Mouse (Mus musculus) ES-E14 (cell line): ENCODE measurements around the gene Gm9970. TPM values are rescaled to one million over a fixed set of nuclear protein-coding genes. Genes with fewer than 3 reads are reported as not detected.
"Not testable (repeated sequence)": the region's sequence is repeated elsewhere in the genome, so short reads cannot be mapped to it uniquely, and the experiment has no call there.

Experiments
- DNase-seq: peaks from one replicate; pipeline ENCODE4 v3.0.0-alpha.2; 2013; ENCODE audit warnings: low read depth, low spot score
- H3K27ac ChIP-seq: 2 replicates; pipeline ENCODE4 v1.5.1; 2012; ENCODE audit warnings: low read depth, mild to moderate bottlenecking, low read length, moderate library complexity, mixed read lengths; ENCODE audit not compliant: poor library complexity, insufficient read depth, severe bottlenecking
- H3K36me3 ChIP-seq: 2 replicates; pipeline ENCODE4 v1.6.1; 2012; ENCODE audit warnings: mild to moderate bottlenecking, low read length, moderate library complexity, mixed read lengths; ENCODE audit not compliant: control insufficient read depth, poor library complexity, insufficient read depth, severe bottlenecking
- H3K4me1 ChIP-seq, 2 experiments: fragments of 150-350 bp in 1 of 2; sonication (generic) in 1 of 2; 2 replicates each; pipeline ENCODE4 v1.6.1; 2012; ENCODE audit warnings: low read length in 2 of 2, mild to moderate bottlenecking in 1 of 2, mixed read lengths in 1 of 2; ENCODE audit not compliant: control insufficient read depth in 2 of 2, insufficient read depth in 2 of 2, poor library complexity in 1 of 2
- H3K4me3 ChIP-seq, 2 experiments: fragments of 150-350 bp in 1 of 2; sonication (generic) in 1 of 2; 2 replicates each; pipeline ENCODE4 v1.5.1; 2012; ENCODE audit warnings: low read length in 2 of 2, low read depth in 1 of 2, mild to moderate bottlenecking in 1 of 2, mixed read lengths in 1 of 2; ENCODE audit not compliant: insufficient read depth in 1 of 2, poor library complexity in 1 of 2, severe bottlenecking in 1 of 2
- H3K9ac ChIP-seq: 2 replicates; pipeline ENCODE4 v1.6.1; 2012; ENCODE audit warnings: low read depth, mild to moderate bottlenecking, low read length, mixed read lengths; ENCODE audit not compliant: poor library complexity, insufficient read depth, severe bottlenecking
- H3K9me3 ChIP-seq: fragments of 150-350 bp; sonication (generic); 2 replicates; pipeline ENCODE4 v1.6.1; 2012; ENCODE audit warnings: low read depth, mild to moderate bottlenecking, low read length; ENCODE audit not compliant: control insufficient read depth, insufficient read depth
- CHD2 ChIP-seq: IDR thresholded peaks from 2 replicates; pipeline ENCODE4 v1.6.1; 2014; ENCODE audit warnings: mild to moderate bottlenecking, low read depth, low read length, inconsistent platforms
- HCFC1 ChIP-seq: IDR thresholded peaks from 2 replicates; pipeline ENCODE4 v1.6.1; 2012; ENCODE audit warnings: low read length, inconsistent platforms, borderline replicate concordance; ENCODE audit not compliant: insufficient read depth
- MAFK ChIP-seq: IDR thresholded peaks from 2 replicates; pipeline ENCODE4 v1.6.1; 2014; ENCODE audit warnings: mild to moderate bottlenecking, low read depth, low read length, inconsistent platforms; ENCODE audit not compliant: insufficient read depth
- ZC3H11A ChIP-seq: IDR thresholded peaks from 2 replicates; pipeline ENCODE4 v1.6.1; 2012; ENCODE audit warnings: low read depth, mild to moderate bottlenecking, inconsistent platforms, low read length, borderline replicate concordance
- ZNF384 ChIP-seq: IDR thresholded peaks from 2 replicates; pipeline ENCODE4 v1.6.1; 2012; ENCODE audit warnings: low read depth, low read length, inconsistent platforms
- in situ Hi-C, 2 experiments: fragments of 600-800 bp; cut with MboI; formaldehyde crosslinking; loops; one replicate each; pipeline ENCODE4 v1.15.1; 2025; ENCODE audit warnings: low sequenced_read_pairs in 2 of 2, inconsistent platforms in 1 of 2; ENCODE audit not compliant: unreplicated experiment in 2 of 2
- total RNA-seq: library from RNA; depleted of rRNA; stranded (reverse); fragments of 300-350 nt; gene quantifications from 2 replicates; pipeline ENCODE4 v1.2.3, GENCODE M21; 2012

Gm9970 gene
- total RNA-seq, 1 experiment = not detected

- TF ChIP-seq MAFK (no peak), ZNF384 (peak; percentile 66)
- no peak overlapping the region for H3K9ac ChIP-seq
Observed at GRCm38 (mm10) chr5:31218294-31218693, 22.7 kb downstream of the Gm9970 start.

GRCm38 (mm10) chr5:31216554-31216953 lies 24.5 kb downstream of the Gm9970 start:
- H3K36me3 ChIP-seq, in situ Hi-C loops, DNase-seq, H3K27ac ChIP-seq, H3K4me1 ChIP-seq, H3K4me3 ChIP-seq, H3K9ac ChIP-seq, H3K9me3 ChIP-seq: not testable (repeated sequence)
- TF ChIP-seq ZNF384 = peak; percentile 83

More at GRCm38 (mm10) chr5:31218294-31218693, 22.7 kb downstream of the Gm9970 start:
- in situ Hi-C loops = no loop called here
- Histone ChIP-seq H3K9me3 (no peaks in the 10 kb centered on the region), H3K4me3 (peak overlapping the region in 1 of 2 experiments; percentile 29; a peak in 1 of 4 replicates), H3K4me1 (peaks cover 0 to 3% of the 10 kb centered on the region in 2 experiments; a peak in 1 of 4 replicates), H3K27ac (no peak overlapping the region), H3K36me3 (no peaks in the 10 kb centered on the region)
- no peak for DNase-seq

- DNase-seq = no peak
- TF ChIP-seq HCFC1 (no peak), ZC3H11A (no peak), MAFK (no peak), ZNF384 (no peak), CHD2 (no peak)
- Histone ChIP-seq H3K4me3 (no peak overlapping the region), H3K4me1 (peaks cover 3% of the 10 kb centered on the region in 2 experiments; a peak in 1 of 4 replicates), H3K36me3 (peaks cover 36% of the 10 kb centered on the region), H3K9me3 (no peaks in the 10 kb centered on the region), H3K9ac (no peak overlapping the region), H3K27ac (no peak overlapping the region)
- in situ Hi-C loops = no loop called here
Observed at GRCm38 (mm10) chr5:31204421-31204820, 36.6 kb downstream of the Gm9970 start.

GRCm38 (mm10) chr5:31203866-31204265 lies 37.2 kb downstream of the Gm9970 start:
- TF ChIP-seq ZNF384 (no peak), MAFK (no peak), ZC3H11A (no peak), CHD2 (no peak), HCFC1 (no peak)
- Histone ChIP-seq H3K9ac (no peak overlapping the region), H3K4me3 (no peak overlapping the region), H3K9me3 (no peaks in the 10 kb centered on the region), H3K27ac (no peak overlapping the region), H3K4me1 (peaks cover 3 to 5% of the 10 kb centered on the region in 2 experiments; a peak in 1 of 4 replicates), H3K36me3 (peaks cover 41% of the 10 kb centered on the region)
- no peak for DNase-seq
- in situ Hi-C loops = no loop called here

- DNase-seq = no peak
- in situ Hi-C loops = no loop called here
- H3K4me1 ChIP-seq = peaks cover 3 to 5% of the 10 kb centered on the region in 2 experiments; a peak in 1 of 4 replicates
- peak overlapping the region; percentile 71 for H3K9ac ChIP-seq
- TF ChIP-seq ZNF384 (no peak), CHD2 (no peak), MAFK (no peak), ZC3H11A (no peak), HCFC1 (no peak)
- H3K27ac ChIP-seq = peak overlapping the region; percentile 41; the same call in 1 of the 2 replicates
- peak overlapping the region; percentile 63 to 79 for H3K4me3 ChIP-seq
- H3K9me3 ChIP-seq = no peaks in the 10 kb centered on the region
- peaks cover 51% of the 10 kb centered on the region for H3K36me3 ChIP-seq
Observed at GRCm38 (mm10) chr5:31202933-31203332, 38.1 kb downstream of the Gm9970 start.
